In the genomic region with DNA sequence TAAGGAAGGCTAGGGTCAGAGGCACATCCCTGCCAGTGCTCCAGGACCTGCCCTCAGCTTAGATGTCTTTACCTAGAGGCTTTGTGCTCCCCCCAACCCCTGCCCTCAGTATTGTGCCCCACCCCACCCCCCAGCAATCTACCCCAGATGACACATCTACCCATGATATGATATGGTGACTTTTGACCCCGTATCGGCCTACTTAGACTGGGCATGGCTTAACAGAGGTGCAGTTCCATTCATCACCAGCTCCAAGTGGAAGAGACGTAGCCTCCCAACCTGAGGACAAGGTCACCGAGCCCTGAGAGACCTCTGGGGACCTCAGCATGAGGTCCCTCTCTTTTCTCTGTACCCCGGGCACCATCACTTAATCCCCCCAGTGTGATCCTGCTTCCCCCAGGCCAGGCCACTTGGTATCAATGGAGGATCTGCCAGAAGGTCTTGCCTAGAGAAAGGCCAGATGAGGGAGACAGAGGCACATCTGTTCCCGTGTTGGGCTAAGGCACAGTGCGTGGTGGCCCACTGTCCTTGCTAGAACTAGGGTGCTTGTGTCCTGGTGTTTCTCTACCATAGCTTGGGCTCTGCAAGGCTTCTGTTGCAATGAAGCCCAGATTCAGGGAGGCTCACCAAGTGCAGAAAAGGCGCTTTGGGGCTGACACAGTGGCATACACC, we compare ENCODE assay signal across 16 mouse cellular contexts. TPM values are rescaled to one million over a fixed set of nuclear protein-coding genes. Genes with fewer than 3 reads are reported as not detected.
DNase-seq lines count a peak whose midpoint lies in the region; ATAC-seq and TF ChIP-seq lines count a peak whose summit lies in the region.
"Had no signal": no experiment of that assay in that cellular context is flagged by ENCODE, and none has a peak within 500 bp of the region (broad histone marks: within the 10 kb centered on the region; RNA-seq: fewer than 3 reads in every experiment).

No protein-coding gene starts in this region.

- DNase-seq in gastrocnemius, adult 2 months = no peak
- no peak for DNase-seq in gastrocnemius, postnatal 25 days
- no peak for DNase-seq in layer of hippocampus, adult 2 months (ENCODE audit: low spot score in 2 of 2)
- no peak for DNase-seq in layer of hippocampus, adult 11-12 months (ENCODE audit: low spot score)
- DNase-seq in cerebellum, adult 9-11 months = peak; percentile 48
- no peak for DNase-seq in thymus, postnatal 10 days (ENCODE audit: low spot score in 2 of 2)
- DNase-seq: heart, postnatal 10 days; kidney, postnatal 25 days; lung, postnatal 4 days; right cerebral cortex, postnatal 25 days had no signal

- H3K36me3 ChIP-seq in intestine, postnatal 0 days (ENCODE audit: control insufficient read depth, insufficient read depth) = peaks cover 61% of the 10 kb centered on the region

- intact Hi-C loops in gastrocnemius, adult 2 months (cut with DNase I) = loop anchor here (5.0 kb wide), 1 partner anchor 32 kb away; no protein-coding TSS in a partner anchor

- WGBS in intestine, postnatal 0 days = 74% methylated on average over 8 of the region's 8 CpGs

- H3K4me3 ChIP-seq in gastrocnemius, adult 2 months = no peak overlapping the region
- H3K4me3 ChIP-seq in layer of hippocampus, adult 2 months = no peak overlapping the region
- H3K4me3 ChIP-seq in brown adipose tissue, adult 24 weeks (ENCODE audit: insufficient read depth, low read depth, low read length) = no peak overlapping the region
- no peak overlapping the region for H3K4me3 ChIP-seq in intestine, postnatal 0 days (ENCODE audit: low read depth, low read length)
- H3K4me3 ChIP-seq: embryonic facial prominence, embryonic 15.5 days; forebrain, embryonic 12.5 days; intestine, embryonic 15.5 days; midbrain, embryonic 12.5 days had no signal

- H3K4me2 ChIP-seq in intestine, postnatal 0 days (replicated peaks; ENCODE audit: low read depth) = no peak overlapping the region
- H3K4me2 ChIP-seq: embryonic facial prominence, embryonic 15.5 days; forebrain, embryonic 12.5 days; intestine, embryonic 15.5 days; midbrain, embryonic 12.5 days had no signal

- ATAC-seq in intestine, postnatal 0 days = no peak
- ATAC-seq: intestine, embryonic 15.5 days had no signal

- TF ChIP-seq CTCF in gastrocnemius, adult 2 months (IDR thresholded peaks at IDR 0.05) = no peak
- TF ChIP-seq CTCF in layer of hippocampus, adult 2 months (conservative IDR thresholded peaks at IDR 0.05) = no peak
- no peak for TF ChIP-seq CTCF in intestine, postnatal 0 days (IDR thresholded peaks at IDR 0.05; ENCODE audit: low read depth)

- peaks cover 63% of the 10 kb centered on the region for H3K4me1 ChIP-seq in brown adipose tissue, adult 24 weeks (ENCODE audit: control insufficient read depth, insufficient read depth, insufficient read length, low read length)
- H3K4me1 ChIP-seq in intestine, postnatal 0 days (replicated peaks; ENCODE audit: control insufficient read depth, insufficient read depth, low read length) = no peaks in the 10 kb centered on the region
- H3K4me1 ChIP-seq: midbrain, embryonic 12.5 days had no signal

- H3K27ac ChIP-seq in gastrocnemius, adult 2 months = peak overlapping the region; percentile 84
- peak overlapping the region; percentile 87 for H3K27ac ChIP-seq in layer of hippocampus, adult 2 months
- peak overlapping the region; percentile 78 for H3K27ac ChIP-seq in brown adipose tissue, adult 24 weeks (replicated peaks; ENCODE audit: low read depth, low read length)
- H3K27ac ChIP-seq in intestine, postnatal 0 days (ENCODE audit: low read depth, low read length) = no peak overlapping the region
- H3K27ac ChIP-seq: forebrain, embryonic 12.5 days; intestine, embryonic 15.5 days; midbrain, embryonic 12.5 days had no signal

- no peak overlapping the region for H3K9ac ChIP-seq in intestine, postnatal 0 days (ENCODE audit: low read depth, low read length)
- H3K9ac ChIP-seq: embryonic facial prominence, embryonic 15.5 days; forebrain, embryonic 12.5 days; intestine, embryonic 15.5 days; midbrain, embryonic 12.5 days had no signal

- no peaks in the 10 kb centered on the region for H3K9me3 ChIP-seq in intestine, postnatal 0 days (ENCODE audit: control insufficient read depth)
- H3K9me3 ChIP-seq: embryonic facial prominence, embryonic 15.5 days; forebrain, embryonic 12.5 days; intestine, embryonic 15.5 days; midbrain, embryonic 12.5 days had no signal

- no peaks in the 10 kb centered on the region for H3K27me3 ChIP-seq in intestine, postnatal 0 days (replicated peaks; ENCODE audit: control insufficient read depth, insufficient read depth, low read length)
- H3K27me3 ChIP-seq: embryonic facial prominence, embryonic 15.5 days; intestine, embryonic 15.5 days had no signal

RNA-seq across cellular contexts. Expression of a gene that starts 30.3 kb away (rescaled TPM):
- total RNA-seq in gastrocnemius, adult 2 months (2021) = 10 to 100 TPM; 15.4 to 47.2 TPM
- 10 to 100 TPM; 11.4 to 19.3 TPM for total RNA-seq in gastrocnemius, postnatal 25 days (2021)
- total RNA-seq in layer of hippocampus, adult 2 months (2021) = 1 to 10 TPM; 3.1 to 3.9 TPM
- polyA plus RNA-seq in brown adipose tissue, adult 24 weeks (2012; ENCODE audit: insufficient read depth, insufficient read length, missing spikeins) = 53.5 and 108 TPM in 2 replicates
- polyA plus RNA-seq in intestine, postnatal 0 days (2015; fragmentation: Nextera tagmentation; extraction: Ambion mirVana) = 14.3 and 21.0 TPM in 2 replicates
